Mouse (Mus musculus): ENCODE results near the gene Cyp2d22.

Gene Cyp2d22

DNA sequence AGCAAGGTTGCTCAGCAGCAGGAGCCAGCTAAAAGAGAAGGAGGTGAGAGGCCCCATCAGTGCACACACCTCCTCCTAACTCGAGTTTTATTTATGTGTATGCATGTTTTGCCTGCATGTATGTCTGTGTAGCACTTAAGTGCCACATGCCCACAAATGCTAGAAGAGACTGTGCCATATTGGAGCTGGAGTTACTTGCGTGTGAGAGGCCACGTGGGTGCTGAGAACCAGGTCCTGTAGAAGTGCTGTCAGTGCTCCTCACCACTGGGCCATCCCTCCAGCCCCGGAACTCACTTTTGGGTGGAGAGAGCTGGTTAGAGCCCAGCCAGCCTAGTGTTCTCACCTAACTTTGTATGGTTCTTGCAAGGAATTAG lies 32.8 kb downstream of the Cyp2d22 start:
- DNase-seq (ENCODE audit: low spot score in 2 of 2), result no peak

DNA sequence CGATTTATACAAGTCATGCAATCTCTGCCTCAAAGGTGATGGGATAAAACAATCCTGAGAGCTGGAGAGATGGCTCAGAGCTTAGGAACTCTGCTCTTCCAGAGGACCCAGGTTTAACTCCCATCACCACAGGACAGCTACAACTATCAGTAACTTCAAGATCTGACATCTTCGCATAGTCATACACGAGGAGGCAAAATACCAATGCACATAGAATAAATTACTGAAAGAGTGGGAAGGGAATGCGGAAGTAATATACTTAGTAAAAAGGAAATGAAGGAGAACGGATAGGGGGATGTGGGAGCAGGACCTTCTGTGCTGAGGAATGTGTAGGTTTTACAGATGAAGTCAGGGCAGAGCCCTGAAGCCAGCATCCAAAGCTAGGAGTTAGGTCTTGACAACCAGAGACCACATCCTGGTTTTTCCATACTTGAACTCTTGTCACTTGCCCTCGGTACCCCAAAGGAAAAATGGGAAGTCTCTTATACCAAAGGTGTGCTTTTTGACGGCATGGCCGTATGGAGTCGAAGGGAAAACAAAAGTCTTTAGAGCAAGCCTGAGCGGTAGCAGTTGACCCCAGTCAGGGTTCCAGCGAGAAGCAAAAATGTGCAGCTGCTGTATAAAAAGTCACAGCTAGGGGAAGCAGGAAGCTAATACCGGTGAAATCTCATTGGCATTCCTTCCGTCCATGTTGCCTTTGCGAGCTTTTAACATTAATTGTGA lies 33.3 kb downstream of the Cyp2d22 start:
- DNase-seq (ENCODE audit: low spot score in 2 of 2), result no peak

DNA sequence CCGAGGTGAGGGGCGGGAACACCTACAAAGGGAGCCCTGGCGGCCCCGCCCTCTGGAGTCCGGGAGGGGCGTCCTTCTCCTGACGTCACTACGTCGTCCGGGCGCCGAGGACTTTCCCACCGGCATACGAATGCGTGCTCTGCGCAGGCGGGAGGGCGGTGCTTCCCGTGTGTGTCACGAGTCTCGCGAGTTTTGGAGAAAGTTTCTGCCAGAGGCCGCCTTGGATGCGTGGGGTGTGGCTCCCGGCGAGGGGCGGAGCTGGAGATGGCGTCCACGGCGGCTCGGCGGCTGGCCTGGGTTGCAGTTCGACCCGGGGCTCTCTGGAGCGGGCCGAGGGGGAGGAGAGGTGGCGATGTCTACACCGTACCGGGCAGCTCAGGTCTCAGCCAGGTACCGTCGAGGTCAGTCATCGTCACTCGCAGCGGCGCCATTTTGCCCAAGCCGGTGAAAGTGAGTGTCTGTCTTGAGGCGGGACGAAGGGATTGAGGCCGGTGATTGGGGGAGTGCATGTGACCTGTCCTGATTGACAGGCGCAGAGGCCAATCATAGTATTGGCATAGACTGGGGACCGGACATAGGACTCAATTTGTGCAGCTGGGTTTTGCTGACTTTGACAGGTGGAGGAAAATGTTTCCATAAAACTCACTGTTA lies 34.1 kb downstream of the Cyp2d22 start:
- DNase-seq (ENCODE audit: low spot score in 2 of 2), result peak; percentile 94 to 97

DNA sequence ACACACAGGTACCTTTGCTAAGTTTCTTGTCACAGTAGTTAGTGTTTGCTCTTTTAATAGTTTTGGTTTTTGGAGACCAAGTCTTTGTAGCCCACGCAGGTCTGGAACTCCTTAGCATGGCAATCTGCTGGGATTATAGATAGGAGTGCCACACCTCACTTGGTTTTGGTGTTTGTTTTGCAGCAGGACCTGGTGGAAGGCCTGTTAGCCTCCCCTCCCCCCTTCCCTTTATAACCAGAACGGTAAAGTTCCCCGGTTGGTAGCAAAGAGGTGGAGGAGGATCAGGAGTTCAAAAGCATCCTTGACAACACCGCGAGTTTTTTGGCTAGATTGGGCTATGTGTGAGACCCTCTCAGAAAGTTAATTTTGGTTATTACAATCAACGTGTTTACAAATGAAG lies 35.1 kb downstream of the Cyp2d22 start:
- no peak for DNase-seq (ENCODE audit: low spot score in 2 of 2)

DNA sequence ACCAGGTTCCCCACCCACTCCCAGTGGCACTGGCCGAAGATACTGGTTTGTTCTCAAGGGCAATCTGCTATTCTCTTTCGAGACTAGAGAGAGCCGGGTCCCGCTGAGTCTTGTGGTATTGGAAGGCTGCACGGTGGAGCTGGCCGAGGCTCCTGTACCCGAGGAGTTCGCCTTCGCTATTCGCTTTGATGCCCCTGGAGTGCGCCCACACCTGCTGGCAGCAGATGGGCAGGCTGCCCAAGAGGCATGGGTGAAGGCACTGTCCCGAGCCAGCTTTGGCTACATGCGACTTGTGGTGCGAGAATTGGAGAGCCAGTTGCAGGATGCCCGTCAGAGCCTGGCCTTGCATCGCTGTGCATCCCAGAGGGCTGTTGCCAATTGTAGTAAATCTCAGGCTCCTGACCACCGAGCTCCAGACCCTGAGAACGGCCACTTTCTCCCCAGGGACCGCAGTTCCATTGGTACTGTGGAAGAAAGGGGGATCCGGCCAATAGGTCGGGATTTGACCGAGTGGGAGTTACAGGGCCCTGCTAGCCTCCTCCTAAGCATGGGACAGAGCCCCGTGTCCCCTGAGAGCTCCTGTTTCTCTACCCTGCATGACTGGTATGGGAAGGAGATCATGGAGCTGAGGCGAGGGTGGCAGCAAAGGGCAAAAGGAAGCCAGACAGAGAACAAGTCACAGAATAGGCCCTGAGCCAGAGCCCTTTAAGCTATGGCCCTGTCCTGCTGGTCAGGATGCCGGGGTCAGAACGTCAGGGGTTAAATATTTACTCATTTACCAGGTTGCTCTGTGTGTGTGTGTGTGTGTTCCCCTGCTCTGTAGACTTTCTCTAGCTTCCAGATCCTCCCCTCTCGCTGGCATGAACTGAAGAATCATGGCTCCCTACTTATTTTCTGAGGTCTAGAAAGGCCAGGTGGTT lies 36.4 kb downstream of the Cyp2d22 start:
- DNase-seq (ENCODE audit: low spot score in 2 of 2), result no peak

DNA sequence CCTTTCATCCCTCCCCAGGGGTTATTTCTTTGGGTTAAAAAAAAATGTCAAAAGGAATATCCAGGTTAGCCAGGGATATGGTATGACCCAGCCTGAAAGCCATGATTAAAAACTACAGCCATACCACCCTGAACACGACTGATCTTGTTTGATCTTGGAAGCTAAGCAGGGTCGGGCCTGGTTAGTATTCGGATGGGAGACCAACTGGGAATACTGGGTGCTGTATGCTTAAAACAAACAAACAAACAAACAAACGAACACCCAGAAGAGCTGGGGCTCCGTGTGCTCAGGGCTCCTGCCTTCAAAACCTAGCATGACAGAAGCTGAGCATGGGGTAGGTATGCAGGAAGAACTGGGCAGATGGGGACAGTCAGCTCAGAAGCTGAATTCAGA lies 37.5 kb downstream of the Cyp2d22 start:
- DNase-seq (ENCODE audit: low spot score in 2 of 2), result no peak

DNA sequence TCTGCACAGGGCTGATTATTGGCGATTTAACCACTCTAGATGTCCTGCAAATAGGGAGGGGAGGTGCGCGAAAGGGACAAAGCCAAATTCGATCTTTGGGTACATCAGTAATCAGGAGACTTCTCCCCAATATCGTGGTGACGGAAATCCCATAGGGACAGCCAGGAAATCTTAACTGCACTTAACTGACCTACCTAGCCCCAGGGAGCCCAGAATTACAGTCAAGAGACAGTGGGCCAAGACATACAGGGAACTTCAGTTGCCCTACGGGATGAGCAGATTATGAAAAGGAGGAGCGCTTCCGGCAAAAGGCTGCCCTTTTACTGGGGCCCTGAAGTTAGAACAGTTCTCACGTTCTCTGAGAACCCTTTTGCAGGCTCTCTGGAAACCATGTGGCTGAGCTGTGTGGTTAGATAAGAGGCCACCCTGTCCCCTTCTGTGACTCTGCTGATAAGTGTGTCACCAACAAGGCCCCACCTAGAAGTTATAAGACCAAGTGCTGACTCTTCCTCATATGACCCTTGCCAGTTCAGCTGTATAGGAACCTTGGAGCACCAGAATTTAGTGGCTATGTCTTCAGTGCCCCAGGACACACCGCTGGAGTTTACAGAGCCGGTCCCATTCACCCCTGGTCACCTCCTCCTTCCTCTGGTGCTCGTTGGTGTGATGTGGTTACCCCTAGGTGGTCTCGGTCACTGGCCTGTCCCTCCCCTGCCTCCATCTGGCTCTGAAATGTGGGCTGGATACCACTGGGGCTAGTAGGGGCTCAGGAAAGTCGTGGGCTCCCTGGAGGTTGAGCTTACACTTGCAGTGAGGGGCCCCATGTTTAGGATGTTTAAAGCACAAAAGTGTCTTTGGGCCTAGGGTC lies 38.2 kb downstream of the Cyp2d22 start:
- no peak for DNase-seq (ENCODE audit: low spot score in 2 of 2)

DNA sequence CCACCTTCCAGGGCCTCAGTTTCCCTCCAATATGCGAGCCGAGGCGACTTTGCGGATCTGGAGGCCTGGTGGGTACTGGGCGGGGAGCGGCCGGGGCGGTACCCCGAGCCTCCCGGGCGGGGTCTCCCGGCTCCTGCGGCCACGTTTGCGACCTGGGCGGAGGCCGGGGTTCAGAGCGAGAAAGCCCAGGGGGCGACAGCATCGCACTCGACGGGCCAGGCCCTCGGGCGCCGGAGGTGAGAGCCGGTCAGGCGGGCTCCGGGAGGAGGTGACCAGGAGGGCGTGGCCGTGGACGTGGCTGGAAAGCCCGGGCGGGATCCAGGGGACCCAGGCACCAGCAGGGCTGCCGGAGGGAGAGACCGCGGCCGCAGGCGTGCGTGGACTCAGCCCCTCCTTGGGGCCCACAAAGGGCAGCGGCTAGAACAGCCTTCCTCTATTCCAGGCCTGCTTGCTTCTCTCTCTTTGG lies 39.0 kb downstream of the Cyp2d22 start:
- no peak for DNase-seq (ENCODE audit: low spot score in 2 of 2)

DNA sequence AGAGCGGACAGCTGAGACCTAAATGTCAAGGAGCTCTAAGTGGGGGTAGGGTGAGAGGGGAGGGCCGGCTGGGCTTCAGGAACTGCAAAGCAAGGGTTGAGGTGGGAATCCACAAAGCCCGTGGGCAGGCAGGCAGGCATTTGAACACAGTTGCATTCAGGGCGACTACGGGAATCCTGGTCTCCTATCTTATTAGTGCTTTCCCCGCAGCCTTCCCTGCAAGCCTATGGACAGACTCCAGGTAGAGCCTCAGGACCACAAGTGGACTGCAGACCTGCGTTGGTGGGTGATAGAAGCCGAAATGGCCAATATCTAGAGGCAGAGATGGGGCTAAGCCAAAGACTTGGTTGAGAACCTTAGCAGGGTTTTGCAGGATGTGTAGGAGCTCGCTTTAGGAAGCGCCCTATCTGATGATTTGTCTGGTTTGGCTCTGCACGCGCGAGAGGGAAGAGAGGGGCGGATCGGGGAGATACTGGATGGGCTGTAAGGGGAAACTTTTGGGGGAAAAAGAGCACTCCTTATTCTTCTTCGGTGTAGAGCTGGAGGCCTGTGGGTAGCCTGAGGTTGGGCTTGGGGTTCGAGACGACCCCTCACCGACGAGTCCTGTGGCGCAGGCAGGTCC lies 39.5 kb downstream of the Cyp2d22 start:
- no peak for DNase-seq (ENCODE audit: low spot score in 2 of 2)

DNA sequence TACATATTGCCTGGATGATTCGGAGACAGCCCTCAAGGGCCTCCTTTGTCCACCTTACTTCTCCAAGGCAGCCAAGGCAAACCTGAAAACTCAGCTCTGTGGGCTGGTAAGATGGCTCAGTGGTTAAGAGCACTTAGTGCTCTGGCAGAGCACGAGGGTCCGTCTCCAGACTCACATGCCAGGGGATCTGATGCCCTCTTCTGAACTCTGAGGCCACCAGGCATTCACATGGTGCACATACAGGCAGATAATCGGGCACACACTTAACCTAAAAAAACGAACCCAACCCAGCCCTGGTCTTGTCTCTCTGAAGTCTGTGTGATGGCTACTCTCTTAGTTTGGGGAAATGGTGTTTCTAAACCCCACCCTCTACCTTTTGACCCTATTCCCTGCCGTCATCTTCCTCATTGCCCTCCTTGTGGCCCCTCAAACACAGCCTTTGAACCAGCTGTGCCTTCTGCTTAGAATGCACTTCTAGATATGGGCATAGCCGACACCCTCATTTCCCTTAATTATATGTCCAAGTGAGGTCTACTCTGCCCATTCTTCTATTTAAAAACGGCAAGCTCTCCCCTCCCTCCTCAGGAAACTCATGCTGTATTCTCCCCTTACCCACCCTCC lies 40.3 kb downstream of the Cyp2d22 start:
- DNase-seq (ENCODE audit: low spot score in 2 of 2), result no peak

DNA sequence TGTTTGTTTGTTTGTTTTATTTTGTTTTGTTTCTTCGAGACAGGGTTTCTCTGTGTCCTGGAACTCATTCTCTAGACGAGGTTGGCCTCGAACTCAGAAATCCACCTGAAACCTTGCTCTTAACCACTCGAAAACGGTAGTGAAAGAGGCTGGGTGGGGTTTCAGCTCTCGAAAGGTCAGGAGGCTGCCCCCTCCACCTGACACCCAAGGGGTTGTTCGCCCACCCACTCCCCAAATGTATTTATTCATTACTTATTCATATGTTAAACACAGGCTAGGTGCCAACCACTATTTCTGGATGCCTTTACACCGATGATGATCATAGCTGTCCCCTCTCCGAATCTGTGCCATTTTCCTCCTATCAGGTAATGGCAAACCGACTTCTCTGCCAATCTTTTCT lies 40.9 kb downstream of the Cyp2d22 start:
- no peak for DNase-seq (ENCODE audit: low spot score in 2 of 2)

DNA sequence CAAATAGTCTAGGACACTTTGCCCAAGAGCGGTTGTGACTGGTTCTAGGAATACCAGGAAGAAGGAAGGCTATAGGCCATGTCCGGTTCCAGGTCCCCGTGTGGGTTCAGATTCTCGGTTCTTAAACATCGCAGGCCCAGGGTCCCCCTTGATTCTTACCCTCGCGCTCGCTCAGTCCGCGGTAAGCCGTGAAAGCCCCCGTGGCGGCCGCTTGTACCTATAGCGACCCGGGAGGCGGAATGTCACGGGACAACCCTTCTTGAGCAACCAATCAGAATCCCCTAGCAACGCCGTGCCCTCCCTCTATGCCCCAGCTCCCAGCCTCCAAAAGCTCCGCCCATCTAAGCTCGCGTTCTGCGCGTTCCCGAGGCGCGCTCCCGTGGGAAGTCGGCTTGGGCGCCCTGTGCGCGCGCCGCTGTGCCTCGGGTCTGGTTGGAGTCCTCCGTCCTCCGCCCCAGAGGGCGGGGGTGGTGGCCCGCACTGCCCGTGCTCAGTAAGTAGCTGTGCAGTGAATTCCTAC lies 41.4 kb downstream of the Cyp2d22 start, which contains the start of the genes Naga, Pheta2 and Smdt1:
Naga (minus strand) TSS at position 333 of the 520 bp plus-strand sequence.
Pheta2 (plus strand) TSS at position 350 of the 520 bp plus-strand sequence.
Smdt1 (plus strand) TSS at position 367 of the 520 bp plus-strand sequence.
- DNase-seq (ENCODE audit: low spot score in 2 of 2), result peak; percentile 83 to 92

DNA sequence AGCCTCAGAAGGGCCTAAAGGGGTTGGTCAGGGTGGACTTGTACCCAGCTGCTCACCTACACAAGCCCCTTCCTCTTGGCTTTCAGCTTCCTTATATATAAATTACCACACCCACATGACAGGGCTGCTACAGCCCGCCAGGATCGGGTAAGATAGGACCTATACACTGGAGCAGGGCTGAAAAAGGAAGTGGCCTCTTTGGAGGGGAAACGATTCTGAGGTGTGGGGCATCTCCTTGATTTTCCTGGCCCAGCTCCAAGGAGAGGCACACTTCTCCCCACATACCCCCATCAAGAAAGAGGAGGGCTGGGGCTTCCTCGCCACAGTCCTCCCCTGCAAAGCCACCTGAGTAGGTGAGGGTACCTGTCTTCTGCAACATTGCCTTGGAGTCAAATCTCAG lies 42.2 kb downstream of the Cyp2d22 start:
- DNase-seq (ENCODE audit: low spot score in 2 of 2), result no peak

DNA sequence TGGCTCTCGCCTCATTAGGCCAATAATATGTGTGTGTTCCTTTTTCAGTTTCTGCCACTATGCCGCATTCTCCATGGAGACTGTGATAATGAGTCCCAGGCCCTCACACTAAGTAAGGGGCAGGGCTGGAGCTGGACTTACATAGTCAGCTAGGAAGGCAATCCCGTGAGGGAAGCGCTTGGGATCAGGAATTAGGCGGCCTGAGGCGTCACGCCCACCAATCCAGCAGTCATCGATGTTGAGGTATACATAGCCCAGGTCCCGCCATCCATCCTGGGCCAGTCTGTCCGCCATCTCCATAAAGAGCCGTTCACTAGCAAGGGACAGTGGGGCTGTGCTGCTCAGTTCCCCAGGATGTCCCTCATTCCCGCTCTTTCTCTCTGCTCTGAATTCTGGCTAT lies 43.4 kb downstream of the Cyp2d22 start:
- no peak for DNase-seq (ENCODE audit: low spot score in 2 of 2)

DNA sequence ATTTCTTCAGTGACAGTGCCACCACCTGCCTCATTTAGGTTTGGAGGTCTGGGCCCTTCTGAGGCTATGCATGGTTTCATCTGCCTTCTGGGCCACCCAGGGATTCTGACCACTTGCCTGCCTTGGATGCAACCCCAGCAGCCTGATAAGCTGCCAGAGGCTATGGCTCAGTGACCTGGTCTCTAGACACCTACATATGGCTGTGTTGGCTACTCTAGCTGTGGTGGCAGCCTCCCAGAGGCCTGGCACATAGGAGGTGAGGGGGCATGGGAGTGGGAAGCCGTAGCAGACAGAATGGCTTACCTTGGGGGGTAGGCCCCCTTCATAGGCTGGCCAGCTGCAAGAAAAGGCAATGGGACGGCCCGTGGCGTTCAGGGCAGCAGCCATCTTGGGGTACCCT lies 44.9 kb downstream of the Cyp2d22 start:
- DNase-seq (ENCODE audit: low spot score in 2 of 2), result no peak

DNA sequence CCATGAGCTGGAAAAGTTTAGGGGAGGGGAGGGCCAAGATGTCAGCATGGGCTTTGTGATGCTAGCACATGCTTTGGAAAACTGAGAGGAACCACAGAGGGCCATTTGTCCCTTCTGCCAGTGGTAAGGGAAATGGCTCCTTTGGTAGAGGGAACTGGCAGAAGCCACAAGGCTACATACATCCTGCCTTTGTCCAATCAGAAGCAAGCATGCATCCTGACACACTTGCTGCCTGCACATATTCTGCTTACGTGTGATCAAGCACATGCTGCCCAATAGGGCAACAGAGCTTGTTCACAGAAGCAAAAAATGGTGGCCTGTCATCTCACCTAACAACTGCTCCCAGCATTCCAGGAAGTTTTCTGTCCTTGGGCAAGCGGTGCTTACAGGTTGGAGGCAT lies 54.7 kb downstream of the Cyp2d22 start:
- DNase-seq (ENCODE audit: low spot score in 2 of 2), result no peak

DNA sequence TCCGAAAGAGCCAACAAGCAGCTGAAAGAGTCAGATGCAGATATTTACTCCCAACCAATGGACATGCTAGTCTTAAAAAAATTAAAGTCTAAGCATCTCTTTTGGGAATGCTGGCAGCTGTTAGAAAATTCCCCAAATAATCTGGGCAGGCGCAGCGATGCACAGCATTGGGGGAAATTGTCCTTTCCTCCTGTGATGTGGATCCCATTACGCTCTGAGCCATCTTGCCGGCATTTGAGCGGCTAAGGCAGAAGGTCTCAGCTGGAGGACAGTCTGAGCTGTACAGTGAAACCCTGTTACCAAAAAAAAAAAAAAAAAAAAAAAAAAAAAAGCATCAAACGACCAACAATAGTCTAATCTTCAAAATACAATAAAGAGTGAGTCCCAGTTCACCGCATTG lies 57.9 kb downstream of the Cyp2d22 start:
- no peak for DNase-seq (ENCODE audit: low spot score in 2 of 2)
